Mouse (Mus musculus) neural tube, embryonic 11.5 days (tissue): ENCODE data around the gene Crb3. TPM values are rescaled to one million over a fixed set of nuclear protein-coding genes. Genes with fewer than 3 reads are reported as not detected.

Source experiments
- ATAC-seq: fragments of 200-750 bp; cut with Nextera tagmentation; 2 replicates; pipeline ENCODE4 v1.8.0; 2017; ENCODE audit warnings: moderate number of reproducible peaks, mild to moderate bottlenecking, moderate TSS enrichment, moderate library complexity; ENCODE audit not compliant: insufficient read depth, low FRiP score, low TSS enrichment
- DNase-seq: peaks from one replicate; pipeline ENCODE4 v3.0.0-alpha.2; 2015; ENCODE audit warnings: low spot score
- H3K27ac ChIP-seq: fragments of 300-500 bp; sonication (generic); 2 replicates; pipeline ENCODE4 v1.5.1; 2014; ENCODE audit warnings: low read depth, mild to moderate bottlenecking, low read length
- H3K27me3 ChIP-seq: fragments of 300-500 bp; sonication (generic); 2 replicates; pipeline ENCODE4 v1.6.1; 2014; ENCODE audit warnings: mild to moderate bottlenecking, low read length, mixed read lengths; ENCODE audit not compliant: control insufficient read depth, insufficient read depth
- H3K36me3 ChIP-seq: fragments of 300-500 bp; sonication (generic); 2 replicates; pipeline ENCODE4 v1.6.1; 2014; ENCODE audit warnings: mild to moderate bottlenecking, low read length, moderate library complexity, mixed read lengths; ENCODE audit not compliant: control insufficient read depth, insufficient read depth
- H3K4me1 ChIP-seq: fragments of 300-500 bp; sonication (generic); 2 replicates; pipeline ENCODE4 v1.6.1; 2014; ENCODE audit warnings: low read length, mixed read lengths; ENCODE audit not compliant: control insufficient read depth, insufficient read depth
- H3K4me2 ChIP-seq: fragments of 300-500 bp; sonication (generic); 2 replicates; pipeline ENCODE4 v1.6.1; 2014; ENCODE audit warnings: low read depth, mild to moderate bottlenecking, moderate library complexity
- H3K4me3 ChIP-seq: fragments of 300-500 bp; sonication (generic); 2 replicates; pipeline ENCODE4 v1.5.1; 2014; ENCODE audit warnings: low read depth, low read length
- H3K9ac ChIP-seq: fragments of 300-500 bp; sonication (generic); 2 replicates; pipeline ENCODE4 v1.6.1; 2014; ENCODE audit warnings: mild to moderate bottlenecking, low read length
- H3K9me3 ChIP-seq: fragments of 300-500 bp; sonication (generic); 2 replicates; pipeline ENCODE4 v1.6.1; 2016; ENCODE audit warnings: low read length; ENCODE audit not compliant: control insufficient read depth
- WGBS: fragments of 180-500 bp; shearing (Covaris S2); extraction: QIAGEN DNeasy Blood & Tissue Kit; methylation state at CpG from one replicate; pipeline ENCODE4 v1.1.7; 2014; 5-methylcytosine and 5-hydroxymethylcytosine counted together
- polyA plus RNA-seq: library from polyadenylated mRNA; unstranded; fragments of >200 nt; fragmentation: Nextera tagmentation; extraction: Ambion mirVana; gene quantifications from 2 replicates; pipeline ENCODE4 v1.2.1, GENCODE M21; 2014

The Crb3 gene
- polyA plus RNA-seq, 1 experiment from 2014 or later, result 1.9 TPM

GRCm38 (mm10) chr17:57105181-57106034 lies 46.5 kb downstream of the Crb3 start, which contains the start of gene Tnfsf9:
Tnfsf9 (plus strand) TSS chr17:57105325.
- WGBS, result under 1% methylated on average over 49 of the region's 61 CpGs
- peak; percentile 77 for ATAC-seq
- peak; percentile 78 for DNase-seq
- Histone ChIP-seq H3K4me1 (no peaks in the 10 kb centered on the region), H3K36me3 (no peaks in the 10 kb centered on the region), H3K9me3 (no peaks in the 10 kb centered on the region), H3K4me3 (peak within 1 kb of the TSS; percentile 59), H3K27me3 (no peaks in the 10 kb centered on the region), H3K9ac (peak within 1 kb of the TSS; percentile 76), H3K27ac (0 out of 2 replicates have a peak within 1 kb of the TSS, but pooled peaks have one; percentile 20), H3K4me2 (peak within 1 kb of the TSS; percentile 95)

GRCm38 (mm10) chr17:57106035-57106368 lies 47.1 kb downstream of the Crb3 start:
- 4% methylated on average over 9 of the region's 9 CpGs for WGBS
- H3K4me3 ChIP-seq, result peak overlapping the region; percentile 59
- no peaks in the 10 kb centered on the region for H3K27me3 ChIP-seq
- H3K9me3 ChIP-seq, result no peaks in the 10 kb centered on the region
- ATAC-seq (no peak), DNase-seq (no peak)
- H3K27ac ChIP-seq, result no peak overlapping the region
- peak overlapping the region; percentile 95 for H3K4me2 ChIP-seq
- H3K9ac ChIP-seq, result peak overlapping the region; percentile 76
- no peaks in the 10 kb centered on the region for H3K4me1 ChIP-seq
- no peaks in the 10 kb centered on the region for H3K36me3 ChIP-seq

DNA sequence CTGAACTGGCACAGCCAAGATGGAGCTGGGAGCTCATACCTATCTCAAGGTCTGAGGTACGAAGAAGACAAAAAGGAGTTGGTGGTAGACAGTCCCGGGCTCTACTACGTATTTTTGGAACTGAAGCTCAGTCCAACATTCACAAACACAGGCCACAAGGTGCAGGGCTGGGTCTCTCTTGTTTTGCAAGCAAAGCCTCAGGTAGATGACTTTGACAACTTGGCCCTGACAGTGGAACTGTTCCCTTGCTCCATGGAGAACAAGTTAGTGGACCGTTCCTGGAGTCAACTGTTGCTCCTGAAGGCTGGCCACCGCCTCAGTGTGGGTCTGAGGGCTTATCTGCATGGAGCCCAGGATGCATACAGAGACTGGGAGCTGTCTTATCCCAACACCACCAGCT lies 48.2 kb downstream of the Crb3 start:
- DNase-seq (no peak), ATAC-seq (no peak)
- no peaks in the 10 kb centered on the region for H3K4me1 ChIP-seq
- H3K27ac ChIP-seq, result no peak overlapping the region
- no peaks in the 10 kb centered on the region for H3K9me3 ChIP-seq
- 89% methylated on average over 5 of the region's 5 CpGs for WGBS
- H3K4me2 ChIP-seq, result no peak overlapping the region
- no peak overlapping the region for H3K4me3 ChIP-seq
- no peak overlapping the region for H3K9ac ChIP-seq
- H3K36me3 ChIP-seq, result no peaks in the 10 kb centered on the region
- H3K27me3 ChIP-seq, result no peaks in the 10 kb centered on the region

DNA sequence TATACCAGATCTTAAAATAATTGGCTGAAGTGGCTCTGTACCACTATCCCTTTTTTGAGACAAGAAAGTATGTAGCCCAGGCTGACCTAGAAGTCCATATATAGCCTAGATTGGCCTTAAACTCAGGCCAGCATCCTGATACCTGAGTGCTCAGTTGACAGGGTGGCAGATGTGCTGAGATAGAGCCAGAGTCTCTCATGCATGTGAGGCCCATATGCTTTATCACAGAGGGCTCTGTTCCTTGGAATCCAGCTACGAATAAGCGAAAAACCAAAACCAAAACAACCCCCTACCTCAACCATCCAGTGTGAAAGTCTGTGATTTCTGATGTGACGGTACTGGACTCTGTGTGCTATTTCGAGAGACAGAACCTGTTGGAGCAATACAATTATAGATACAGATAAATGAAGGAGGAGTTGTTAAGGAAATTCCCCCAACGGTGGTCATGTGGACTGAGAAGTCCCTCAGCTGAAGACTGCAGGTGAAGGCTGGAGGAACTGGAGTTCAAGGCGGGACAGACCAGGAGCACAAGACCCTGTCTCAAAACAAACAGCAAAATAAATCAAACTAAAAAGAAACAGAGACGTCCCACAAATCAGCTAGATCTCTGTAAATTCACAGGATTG lies 49.2 kb downstream of the Crb3 start:
- Histone ChIP-seq H3K27me3 (no peaks in the 10 kb centered on the region), H3K27ac (no peak overlapping the region), H3K4me3 (no peak overlapping the region), H3K36me3 (no peaks in the 10 kb centered on the region), H3K9ac (no peak overlapping the region), H3K4me1 (no peaks in the 10 kb centered on the region), H3K4me2 (no peak overlapping the region), H3K9me3 (no peaks in the 10 kb centered on the region)
- no peak for ATAC-seq
- no peak for DNase-seq
- WGBS, result 80% methylated on average over 7 of the region's 7 CpGs

DNA sequence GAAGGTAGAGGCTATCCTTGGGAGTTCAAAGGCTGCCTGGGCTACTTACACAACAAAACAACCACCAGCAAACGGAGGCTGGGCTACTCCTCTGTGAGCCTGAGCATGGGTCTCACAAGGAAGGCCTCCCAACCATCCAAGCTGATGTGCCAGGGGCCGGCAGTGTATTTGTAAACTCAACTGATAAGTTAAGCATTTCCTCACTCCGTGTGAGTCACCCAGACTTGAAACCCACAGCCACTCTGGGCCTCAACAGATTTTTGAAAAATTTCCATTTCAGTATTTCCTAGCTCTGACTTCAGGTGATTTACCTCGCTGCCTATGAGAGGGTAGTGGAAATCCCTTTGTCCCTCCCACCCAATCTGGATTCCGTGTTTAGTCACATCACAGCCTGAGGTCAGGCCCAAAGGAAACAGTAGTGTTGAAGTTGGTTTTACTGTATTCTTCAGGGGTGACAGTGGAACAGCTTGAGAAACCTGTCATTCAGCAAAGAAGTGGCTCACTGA lies 49.8 kb downstream of the Crb3 start:
- 59% methylated on average over 5 of the region's 5 CpGs for WGBS
- no peak overlapping the region for H3K4me2 ChIP-seq

DNA sequence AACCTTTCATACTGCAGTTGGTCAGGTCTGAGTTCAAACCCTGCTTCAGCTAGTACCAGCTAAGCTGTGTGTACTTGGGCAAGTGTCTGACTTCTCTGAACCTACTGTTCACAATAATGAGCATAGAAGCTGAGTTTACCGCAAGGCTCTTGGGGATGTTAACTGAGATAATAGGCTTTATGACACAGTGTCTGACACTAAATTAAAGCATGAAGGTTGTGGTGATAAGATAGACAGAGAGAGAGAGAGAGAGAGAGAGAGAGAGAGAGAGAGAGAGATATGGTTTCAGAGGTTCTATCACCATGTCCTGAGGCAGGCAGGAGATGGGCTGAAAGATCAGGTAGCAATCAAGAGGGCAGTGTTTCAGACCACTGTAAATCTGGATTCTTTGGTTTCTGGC lies 51.1 kb downstream of the Crb3 start:
- Histone ChIP-seq H3K4me2 (no peak overlapping the region), H3K4me1 (no peaks in the 10 kb centered on the region), H3K4me3 (no peak overlapping the region), H3K36me3 (no peaks in the 10 kb centered on the region), H3K9me3 (no peaks in the 10 kb centered on the region), H3K27ac (no peak overlapping the region), H3K9ac (no peak overlapping the region), H3K27me3 (no peaks in the 10 kb centered on the region)
- ATAC-seq (no peak), DNase-seq (no peak)
- 86% methylated on average over 1 of the region's 1 CpGs for WGBS

More for the DNA sequence above, 49.8 kb downstream of the Crb3 start:
- no peaks in the 10 kb centered on the region for H3K9me3 ChIP-seq
- H3K9ac ChIP-seq, result no peak overlapping the region
- ATAC-seq (no peak), DNase-seq (no peak)
- no peaks in the 10 kb centered on the region for H3K27me3 ChIP-seq
- no peak overlapping the region for H3K27ac ChIP-seq
- no peaks in the 10 kb centered on the region for H3K36me3 ChIP-seq
- no peak overlapping the region for H3K4me3 ChIP-seq
- H3K4me1 ChIP-seq, result no peaks in the 10 kb centered on the region

- WGBS, result 92% methylated on average over 10 of the region's 10 CpGs
Measured at GRCm38 (mm10) chr17:57112768-57113474, 54.0 kb downstream of the Crb3 start.

More at GRCm38 (mm10) chr17:57112768-57113474, 54.0 kb downstream of the Crb3 start:
- ATAC-seq (no peak), DNase-seq (no peak)
- no peaks in the 10 kb centered on the region for H3K36me3 ChIP-seq
- H3K4me3 ChIP-seq, result no peak overlapping the region
- no peaks in the 10 kb centered on the region for H3K4me1 ChIP-seq
- H3K9ac ChIP-seq, result no peak overlapping the region
- H3K27ac ChIP-seq, result no peak overlapping the region
- no peak overlapping the region for H3K4me2 ChIP-seq
- no peaks in the 10 kb centered on the region for H3K27me3 ChIP-seq
- no peaks in the 10 kb centered on the region for H3K9me3 ChIP-seq
